Mouse (Mus musculus) cortical plate, adult 2 months (tissue): ENCODE data around the gene Fbxo28.

Experiments
- CTCF ChIP-seq: fragments of 200-500 bp; IDR thresholded peaks from 2 replicates; pipeline ENCODE4 v1.5.1; 2011; ENCODE audit warnings: mild to moderate bottlenecking, control low read depth, low read length; ENCODE audit not compliant: insufficient read depth; ENCODE audit errors: extremely low read depth
- POLR2A ChIP-seq: fragments of 200-500 bp; IDR thresholded peaks from 2 replicates; pipeline ENCODE4 v1.6.1; 2011; ENCODE audit warnings: mild to moderate bottlenecking, low read length, control low read depth; ENCODE audit not compliant: insufficient read depth; ENCODE audit errors: extremely low read depth

- TF ChIP-seq CTCF (no peak), POLR2A (no peak)
Measured at GRCm38 (mm10) chr1:182325919-182326318, 15.5 kb downstream of the Fbxo28 start.
